In genomic region chr9:121240242-121240641, GRCm38 (mm10) we compare ENCODE assay signal across 8 mouse cellular contexts. TPM values are rescaled to one million over a fixed set of nuclear protein-coding genes. Genes with fewer than 3 reads are reported as not detected.
DNase-seq lines count a peak whose midpoint lies in the region; ATAC-seq and TF ChIP-seq lines count a peak whose summit lies in the region.
"Not testable (repeated sequence)": the region's sequence is repeated elsewhere in the genome, so short reads cannot be mapped to it uniquely, and the experiment has no call there.

No protein-coding gene starts in this region.

- not testable (repeated sequence) for TF ChIP-seq POLR2A in brain, embryonic 14.5 days (IDR thresholded peaks at IDR 0.05; ENCODE audit: borderline replicate concordance, extremely low read depth, insufficient read depth, insufficient read length, poor library complexity, severe bottlenecking); heart, adult 2 months (IDR thresholded peaks at IDR 0.05; ENCODE audit: insufficient read depth, low read depth, low read length)

- H3K4me2 ChIP-seq in liver, postnatal 0 days (ENCODE audit: low read depth, low read length) = not testable (repeated sequence)

- H3K9ac ChIP-seq in ES-E14 (ENCODE audit: insufficient read depth, low read depth, low read length, poor library complexity, severe bottlenecking); heart, adult 2 months (ENCODE audit: low read depth, low read length); liver, postnatal 0 days (replicated peaks): not testable (repeated sequence)

- H3K79me2 ChIP-seq in heart, adult 2 months (replicated peaks; ENCODE audit: control insufficient read depth, insufficient read depth, low read length) = not testable (repeated sequence)

- WGBS in heart, adult 2 months = 41% methylated on average over 5 of the region's 5 CpGs
- 10% methylated on average over 3 of the region's 5 CpGs for WGBS in liver, postnatal 0 days (ENCODE audit: insufficient replicate concordance)

- 0 out of 2 replicates have a peak, but pooled peaks have one; percentile 47 for TF ChIP-seq EP300 in heart, adult 2 months (IDR thresholded peaks at IDR 0.05; ENCODE audit: insufficient read depth, low read depth, low read length)
- not testable (repeated sequence) for TF ChIP-seq EP300 in liver, postnatal 0 days (IDR thresholded peaks at IDR 0.05; ENCODE audit: low read depth)

- not testable (repeated sequence) for H3K4me1 ChIP-seq in ES-E14 (ENCODE audit: control insufficient read depth in 2 of 2, insufficient read depth in 2 of 2, low read length in 2 of 2, poor library complexity in 1 of 2); heart, adult 2 months (ENCODE audit: control insufficient read depth, insufficient read depth, low read length); liver, postnatal 0 days (ENCODE audit: insufficient read depth)

- DNase-seq in ES-E14 (ENCODE audit: low read depth, low spot score) = peak; percentile 46
- peak; percentile 92 for DNase-seq in brain, embryonic 14.5 days (ENCODE audit: low read depth)
- DNase-seq in embryo, embryonic 11 days = peak; percentile 82
- not testable (repeated sequence) for DNase-seq in heart, adult 2 months; liver, postnatal 0 days
- peak; percentile 54 for DNase-seq in kidney, postnatal 10 days
- DNase-seq in ovary, postnatal 14 days (ENCODE audit: low spot score) = peak; percentile 48
- DNase-seq in thymus, postnatal 0 days (ENCODE audit: low spot score) = peak; percentile 73

- intact Hi-C loops in heart, adult 2 months (cut with DNase I) = loop anchor here (5.0 kb wide), 2 partner anchors 638 to 738 kb away; no protein-coding TSS in a partner anchor

- H3K36me3 ChIP-seq in ES-E14 (ENCODE audit: control insufficient read depth, insufficient read depth, low read length, poor library complexity, severe bottlenecking); heart, adult 2 months (ENCODE audit: control insufficient read depth, insufficient read depth, low read length); liver, postnatal 0 days (replicated peaks; ENCODE audit: insufficient read depth, low read length): not testable (repeated sequence)

- TF ChIP-seq CTCF in brain, embryonic 14.5 days (IDR thresholded peaks at IDR 0.05; ENCODE audit: borderline replicate concordance, extremely low read depth, insufficient read depth, insufficient read length) = peak; percentile 65; the same call in 1 of the 2 replicates
- peak; percentile 75 for TF ChIP-seq CTCF in heart, adult 2 months (IDR thresholded peaks at IDR 0.05)
- TF ChIP-seq CTCF in liver, postnatal 0 days (IDR thresholded peaks at IDR 0.05; ENCODE audit: low read depth) = peak; percentile 66

- H3K27me3 ChIP-seq in heart, adult 2 months (ENCODE audit: control insufficient read depth, insufficient read depth, low read length); liver, postnatal 0 days (ENCODE audit: insufficient read depth, low read length): not testable (repeated sequence)

- not testable (repeated sequence) for ATAC-seq in liver, postnatal 0 days

- not testable (repeated sequence) for H3K27ac ChIP-seq in ES-E14 (ENCODE audit: insufficient read depth, low read depth, low read length, poor library complexity, severe bottlenecking); heart, adult 2 months; liver, postnatal 0 days (ENCODE audit: low read depth)

- in situ Hi-C loops in ES-E14 (cut with MboI; ENCODE audit: low sequenced_read_pairs in 2 of 2, unreplicated experiment in 2 of 2) = loop anchor here in 1 of 2 experiments (10.0 kb wide), 1 partner anchor 235 kb away; no protein-coding TSS in a partner anchor

- not testable (repeated sequence) for H3K4me3 ChIP-seq in ES-E14 (ENCODE audit: insufficient read depth in 1 of 2, low read depth in 1 of 2, low read length in 2 of 2, poor library complexity in 1 of 2, severe bottlenecking in 1 of 2); heart, adult 2 months; liver, postnatal 0 days (ENCODE audit: low read depth, low read length)

- not testable (repeated sequence) for H3K9me3 ChIP-seq in ES-E14 (ENCODE audit: control insufficient read depth, insufficient read depth, low read depth, low read length); liver, postnatal 0 days (ENCODE audit: low read length)

TF ChIP-seq in ES-E14, 5 proteins besides CTCF, POLR2A, EP300 and RAD21:
- TF ChIP-seq ZNF384 (IDR thresholded peaks at IDR 0.05; ENCODE audit: low read depth, low read length) = peak; percentile 77
- TF ChIP-seq ZC3H11A (IDR thresholded peaks at IDR 0.05; ENCODE audit: borderline replicate concordance, low read depth, low read length) = peak; percentile 10; the same call in 1 of the 2 replicates

RNA-seq across cellular contexts. Expression of gene Ulk4, which starts 36.8 kb away (rescaled TPM):
- 25.7 and 31.5 TPM in 2 replicates for total RNA-seq in ES-E14 (2012; rRNA removed)
- 7.3 and 7.8 TPM in 2 replicates for polyA plus RNA-seq in brain, embryonic 14.5 days (2012; rRNA removed)
- under 1 TPM; 0.18 to 0.30 TPM for total RNA-seq in heart, adult 2 months (2021)
- polyA plus RNA-seq in heart, adult 2 months (2012; rRNA removed) = 0.47 and 2.3 TPM in 2 replicates
- polyA plus RNA-seq in liver, postnatal 0 days (2015; fragmentation: Nextera tagmentation; extraction: Ambion mirVana) = 23.2 and 25.4 TPM in 2 replicates
- polyA plus RNA-seq in thymus, postnatal 0 days (2015; fragmentation: Nextera tagmentation; extraction: Ambion mirVana) = 55.5 and 65.0 TPM in 2 replicates

RNA-seq across cellular contexts. Expression of gene Trak1, which starts 57.1 kb away (rescaled TPM):
- total RNA-seq in ES-E14 (2012; rRNA removed) = 18.9 and 42.6 TPM in 2 replicates
- 59.2 and 77.7 TPM in 2 replicates for polyA plus RNA-seq in brain, embryonic 14.5 days (2012; rRNA removed)
- total RNA-seq in heart, adult 2 months (2021) = 100 to 1,000 TPM; 276 to 302 TPM
- polyA plus RNA-seq in heart, adult 2 months (2012; rRNA removed) = 170 and 204 TPM in 2 replicates
- polyA plus RNA-seq in liver, postnatal 0 days (2015; fragmentation: Nextera tagmentation; extraction: Ambion mirVana) = 4.9 and 5.1 TPM in 2 replicates
- 17.0 and 22.6 TPM in 2 replicates for polyA plus RNA-seq in thymus, postnatal 0 days (2015; fragmentation: Nextera tagmentation; extraction: Ambion mirVana)
